Mouse (Mus musculus): Measurements from ENCODE around the gene Ddx31.

Gene Ddx31

DNA sequence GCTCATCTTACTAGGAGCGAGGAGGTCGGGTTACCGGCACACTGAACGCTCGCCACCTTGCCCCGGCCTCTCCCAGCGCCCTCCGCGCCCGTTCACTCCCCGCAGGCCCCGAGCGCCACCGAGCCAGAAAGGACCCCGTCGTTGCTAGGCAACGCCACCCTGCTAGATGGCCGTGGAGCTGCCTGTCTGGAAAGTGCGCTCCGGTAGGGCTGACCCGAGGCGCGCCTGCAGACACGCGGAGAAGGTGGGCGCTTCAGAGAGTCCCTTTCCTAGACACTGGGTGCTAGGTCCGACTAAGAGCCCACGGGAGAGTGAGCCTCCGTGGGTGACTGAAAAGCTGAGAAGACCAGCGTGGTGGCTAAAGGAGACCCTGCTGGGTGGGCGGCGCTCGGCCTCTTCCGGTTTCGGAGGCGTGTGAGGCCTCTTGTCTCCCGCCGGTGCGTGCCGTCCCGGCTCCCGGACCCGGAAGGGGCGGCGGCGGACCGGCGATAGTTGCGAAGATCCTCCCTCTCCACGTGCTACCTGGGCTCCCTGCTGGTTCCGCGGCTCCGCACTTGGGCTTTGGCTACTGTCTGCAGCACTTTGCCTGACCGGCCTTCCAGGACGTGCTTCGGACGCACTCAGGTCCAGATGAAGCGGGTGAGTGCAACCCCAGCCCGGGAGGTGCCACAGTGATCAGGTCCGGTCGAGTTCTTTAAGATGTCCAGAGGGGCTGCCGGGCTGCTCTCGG, at the start of gene Ddx31, which contains the start of gene Gtf3c4:
TSS of gene Ddx31 (plus strand) at position 185 of the 730 bp plus-strand sequence.
TSS of gene Gtf3c4 (minus strand) at position 139 of the 730 bp plus-strand sequence.
- in situ Hi-C loops (cut with MboI, MseI): no loop called here

DNA sequence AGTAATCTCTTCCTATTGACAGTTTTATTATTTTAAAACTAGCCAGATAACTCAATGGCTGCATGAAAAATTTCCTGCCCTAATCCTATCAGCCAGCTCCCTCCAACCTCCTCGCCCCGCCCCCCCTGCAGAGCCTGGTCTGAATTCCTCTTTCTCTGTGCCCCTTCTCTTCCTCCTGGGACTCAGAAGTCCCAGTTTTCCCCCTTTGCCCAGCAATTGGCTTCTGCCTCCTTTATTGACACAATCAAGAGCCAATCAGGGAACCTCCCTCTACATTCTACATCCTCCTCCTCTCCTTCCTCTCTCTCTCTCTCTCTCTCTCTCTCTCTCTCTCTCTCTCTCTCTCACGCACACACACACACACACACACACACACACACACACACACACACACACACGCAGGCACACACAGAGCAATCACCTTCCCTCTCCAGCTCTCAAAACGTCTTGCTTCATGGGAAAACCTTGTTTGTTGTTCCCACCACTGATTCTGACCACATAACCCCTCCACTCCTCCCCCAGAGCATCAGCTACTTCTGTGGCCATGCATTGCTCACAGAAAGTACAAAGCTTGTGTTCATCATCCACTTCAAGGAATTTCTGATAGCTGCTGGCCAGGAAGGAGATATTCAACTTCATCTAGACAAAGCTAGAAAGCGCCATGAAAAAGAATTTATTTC, 47.1 kb upstream of the Ddx31 start:
- in situ Hi-C loops (cut with MboI, MseI): no loop called here

DNA sequence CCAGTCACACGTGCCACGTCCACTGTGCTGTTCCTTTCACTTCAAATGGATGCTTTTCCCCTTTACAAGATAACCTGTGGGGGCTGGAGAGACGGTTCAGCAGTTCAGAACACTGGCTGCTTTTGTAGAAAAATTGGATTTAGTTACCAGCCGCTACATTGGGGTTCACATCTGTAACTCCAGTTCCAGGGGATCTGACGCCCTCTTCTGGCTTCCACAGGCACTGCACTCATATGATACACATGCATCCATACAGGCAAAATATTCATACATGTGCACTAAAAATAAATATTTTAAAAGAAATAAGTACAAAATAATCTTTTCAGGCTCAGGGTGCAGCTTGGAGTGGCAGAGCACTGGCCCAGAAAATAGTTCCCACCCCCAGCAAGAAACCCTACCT, 45.6 kb upstream of the Ddx31 start:
- in situ Hi-C loops (cut with MboI, MseI): no loop called here

DNA sequence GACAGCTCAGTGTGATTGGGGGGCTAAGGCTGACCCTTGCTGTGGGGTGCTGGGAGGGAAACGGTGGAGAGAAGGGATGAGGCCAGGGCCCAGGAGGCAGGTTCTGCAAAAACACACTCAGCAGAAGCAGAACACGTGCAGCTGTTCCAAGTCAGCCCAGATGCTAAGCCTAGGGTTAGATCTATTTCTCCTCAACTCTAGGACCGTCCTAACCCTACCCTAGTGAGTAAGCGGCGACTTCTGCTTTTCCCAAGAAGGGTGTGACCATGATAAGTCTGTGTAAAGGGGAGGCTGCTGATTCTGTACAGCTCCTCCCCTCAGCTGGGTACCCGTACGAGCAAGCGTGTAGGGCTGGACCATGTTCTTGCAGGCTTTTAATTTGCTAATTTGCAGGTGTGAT, 43.9 kb upstream of the Ddx31 start:
- in situ Hi-C loops (cut with MboI, MseI): no loop called here

DNA sequence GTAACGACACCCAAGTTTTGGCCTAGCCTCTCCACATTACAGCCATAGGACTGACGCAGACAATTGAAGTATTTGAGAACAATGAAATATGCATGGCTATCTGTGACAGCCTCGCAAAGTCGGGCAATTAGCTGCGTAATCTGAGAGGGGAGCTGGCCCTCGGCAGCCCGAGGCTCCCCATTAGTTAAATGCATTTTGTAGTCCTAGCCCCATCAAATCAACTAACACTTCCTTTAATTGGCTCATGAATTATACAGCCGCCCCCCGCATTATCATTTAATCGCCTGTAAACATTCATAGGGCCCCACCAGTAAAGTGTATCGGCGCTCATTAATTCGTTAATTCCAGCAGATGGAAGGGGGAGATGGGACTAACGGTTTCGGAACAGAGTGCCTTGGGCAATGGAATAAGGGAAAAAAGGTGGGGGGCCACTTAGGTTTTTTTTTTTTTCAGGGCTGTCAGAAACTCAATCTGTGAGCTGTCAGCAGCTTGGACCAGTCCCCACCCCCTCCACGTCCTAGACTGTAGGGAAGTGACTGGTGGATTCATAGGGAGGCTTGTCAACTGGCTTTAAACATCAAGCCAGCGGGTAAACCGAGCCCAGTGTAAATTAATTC, 42.6 kb upstream of the Ddx31 start:
- in situ Hi-C loops (cut with MboI, MseI): no loop called here

DNA sequence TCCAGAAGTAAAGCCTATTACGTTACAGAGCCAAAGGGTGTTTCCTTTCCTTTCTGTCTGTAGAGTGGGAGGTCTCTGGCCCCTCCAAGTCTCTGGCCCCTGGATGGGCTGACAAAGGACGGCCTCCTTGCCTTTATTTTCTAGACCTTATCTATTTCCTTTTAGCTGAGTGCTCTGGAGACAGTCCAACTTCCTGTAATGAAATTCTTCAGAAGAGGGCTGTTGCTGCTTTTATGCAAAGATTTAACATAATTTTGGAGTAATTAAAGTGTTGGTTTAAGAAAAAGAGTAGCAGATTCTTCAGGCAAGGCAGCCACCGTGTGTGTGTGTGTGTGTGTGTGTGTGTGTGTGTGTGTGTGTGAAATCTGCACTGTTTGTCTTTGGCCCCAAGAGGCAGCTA, 41.8 kb upstream of the Ddx31 start:
- in situ Hi-C loops (cut with MboI, MseI): no loop called here

DNA sequence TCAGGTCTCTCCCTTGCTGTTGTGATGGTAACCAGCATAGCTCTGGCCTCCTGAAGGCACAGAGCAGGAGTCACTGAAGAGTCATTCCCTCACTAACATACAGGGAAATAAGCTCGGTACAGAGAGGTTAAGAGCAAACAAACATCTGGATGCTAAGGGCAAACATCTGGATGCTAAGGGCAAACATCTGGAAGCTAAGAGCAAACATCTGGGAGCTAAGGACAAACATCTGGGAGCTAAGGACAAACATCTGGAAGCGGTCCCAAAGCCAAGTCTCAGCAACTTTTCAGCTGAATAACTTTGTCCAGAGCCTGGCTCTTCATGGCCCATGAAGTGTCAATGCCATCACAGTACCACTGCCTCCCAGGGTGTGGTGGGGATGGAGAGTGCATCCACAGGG, 40.6 kb upstream of the Ddx31 start:
- in situ Hi-C loops (cut with MboI, MseI): no loop called here

DNA sequence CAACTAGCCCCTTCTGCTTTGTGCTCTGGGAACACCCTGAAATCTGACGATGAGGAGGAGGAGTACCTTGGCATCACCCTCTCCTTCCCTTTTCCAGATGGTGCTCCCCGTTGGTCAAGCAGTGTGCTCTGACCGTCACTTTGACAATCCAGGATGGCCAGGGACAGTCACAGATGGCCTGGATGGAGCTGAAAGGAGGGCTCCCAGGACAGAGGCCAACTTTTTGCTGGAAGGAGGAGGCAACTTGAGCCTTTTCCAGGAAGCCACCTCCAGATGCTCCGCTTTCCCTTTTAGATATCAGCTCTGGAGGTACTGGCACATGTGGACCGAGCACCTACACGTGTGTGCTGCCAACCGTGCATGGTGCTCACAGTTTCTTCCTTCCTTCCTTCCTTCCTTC, 36.8 kb upstream of the Ddx31 start:
- in situ Hi-C loops (cut with MboI, MseI): no loop called here

DNA sequence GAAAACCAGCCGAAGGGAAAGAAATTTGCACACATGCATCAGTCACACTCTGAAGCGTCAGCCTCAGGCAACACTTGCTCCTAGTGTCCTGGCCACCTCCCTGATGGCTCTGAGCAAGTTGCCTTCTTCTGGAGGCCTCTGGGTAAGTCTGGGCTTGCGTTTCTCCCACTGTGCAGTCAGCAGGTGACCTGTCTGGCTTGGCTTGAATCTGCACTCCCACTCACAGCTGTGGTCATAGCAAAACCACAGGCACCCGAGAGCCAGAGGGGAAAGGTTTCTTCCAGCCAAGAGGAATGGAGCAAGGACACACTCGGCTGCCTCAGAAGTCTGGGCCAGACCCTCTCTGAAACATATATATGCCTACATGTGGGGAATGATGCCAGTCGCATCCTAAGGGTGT, 31.4 kb upstream of the Ddx31 start:
- in situ Hi-C loops (cut with MboI, MseI): no loop called here

DNA sequence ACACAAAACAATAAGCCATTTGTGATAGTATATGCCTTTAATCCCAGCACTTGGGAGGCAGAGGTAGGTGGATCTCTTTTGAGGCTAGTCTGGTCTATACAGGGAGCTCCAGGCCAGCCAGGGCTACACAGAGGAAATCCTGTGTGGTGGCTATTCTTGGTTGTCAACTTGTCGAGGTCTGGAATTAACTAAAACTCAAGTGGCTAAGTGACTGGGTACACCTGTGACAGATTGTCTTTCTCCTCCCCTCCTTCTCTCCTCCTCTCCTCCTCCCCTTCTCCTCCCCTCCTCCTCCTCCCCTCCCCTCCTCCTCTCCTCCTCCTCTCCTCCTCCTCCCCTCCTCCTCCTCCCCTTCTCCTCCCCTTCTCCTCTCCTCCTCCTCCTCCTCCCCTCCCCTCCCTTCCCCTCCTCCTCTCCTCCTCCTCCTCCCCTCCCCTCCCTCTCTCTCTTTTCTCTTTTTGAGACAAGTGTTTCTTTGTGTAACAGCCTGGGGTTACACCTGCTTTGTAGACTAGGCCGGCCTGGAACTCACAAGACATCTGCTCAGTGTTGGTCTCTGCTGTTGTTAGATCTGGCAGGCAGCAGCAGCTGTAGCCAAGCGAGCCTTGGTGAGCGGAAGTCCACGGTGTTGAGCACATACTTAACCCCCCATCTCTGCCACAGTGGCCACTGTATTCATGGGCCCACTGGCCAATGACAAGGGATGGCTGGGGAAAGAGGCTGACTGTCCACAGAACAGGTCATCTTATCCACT, 29.8 kb upstream of the Ddx31 start:
- in situ Hi-C loops (cut with MboI, MseI): no loop called here

DNA sequence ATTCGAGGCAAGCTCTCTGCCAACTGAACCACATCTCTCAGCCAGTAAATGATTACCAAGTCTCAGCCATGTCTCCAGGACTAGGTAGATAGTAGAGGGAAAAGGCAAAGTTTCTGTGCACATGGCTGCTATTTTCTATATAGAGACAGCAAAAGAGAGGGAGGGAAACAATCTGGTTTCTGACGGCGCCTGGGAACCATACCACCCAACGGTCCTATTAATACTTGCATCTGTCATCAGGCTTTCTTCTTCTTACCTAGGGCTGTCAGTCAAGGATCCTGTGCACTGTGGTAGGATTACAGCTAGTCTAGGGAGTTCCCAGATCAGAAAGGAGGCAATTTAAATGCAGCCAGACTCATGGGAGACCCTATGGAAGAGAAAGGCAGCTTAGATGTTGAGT, 21.3 kb upstream of the Ddx31 start:
- in situ Hi-C loops (cut with MboI, MseI): no loop called here

DNA sequence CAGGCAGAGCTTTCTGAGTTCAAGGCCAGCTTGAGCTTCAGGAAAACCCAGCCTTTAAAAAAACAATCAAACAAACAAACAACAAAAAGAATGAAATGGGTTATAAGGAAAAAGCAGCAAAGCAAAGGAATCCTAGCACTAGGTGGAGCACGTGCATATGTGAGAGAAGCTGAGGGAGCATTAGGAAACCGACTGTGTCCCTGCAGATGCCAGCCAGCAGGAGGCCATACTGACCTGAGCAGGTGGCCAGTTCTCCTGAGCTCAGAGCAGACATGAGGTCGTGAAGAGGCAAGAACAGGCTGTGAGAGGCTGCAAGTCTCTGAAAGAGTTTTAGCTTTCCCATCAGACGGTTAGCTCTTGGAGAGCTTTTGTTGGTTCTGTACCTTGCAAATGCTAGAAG, 10.9 kb upstream of the Ddx31 start:
- in situ Hi-C loops (cut with MboI, MseI): no loop called here

DNA sequence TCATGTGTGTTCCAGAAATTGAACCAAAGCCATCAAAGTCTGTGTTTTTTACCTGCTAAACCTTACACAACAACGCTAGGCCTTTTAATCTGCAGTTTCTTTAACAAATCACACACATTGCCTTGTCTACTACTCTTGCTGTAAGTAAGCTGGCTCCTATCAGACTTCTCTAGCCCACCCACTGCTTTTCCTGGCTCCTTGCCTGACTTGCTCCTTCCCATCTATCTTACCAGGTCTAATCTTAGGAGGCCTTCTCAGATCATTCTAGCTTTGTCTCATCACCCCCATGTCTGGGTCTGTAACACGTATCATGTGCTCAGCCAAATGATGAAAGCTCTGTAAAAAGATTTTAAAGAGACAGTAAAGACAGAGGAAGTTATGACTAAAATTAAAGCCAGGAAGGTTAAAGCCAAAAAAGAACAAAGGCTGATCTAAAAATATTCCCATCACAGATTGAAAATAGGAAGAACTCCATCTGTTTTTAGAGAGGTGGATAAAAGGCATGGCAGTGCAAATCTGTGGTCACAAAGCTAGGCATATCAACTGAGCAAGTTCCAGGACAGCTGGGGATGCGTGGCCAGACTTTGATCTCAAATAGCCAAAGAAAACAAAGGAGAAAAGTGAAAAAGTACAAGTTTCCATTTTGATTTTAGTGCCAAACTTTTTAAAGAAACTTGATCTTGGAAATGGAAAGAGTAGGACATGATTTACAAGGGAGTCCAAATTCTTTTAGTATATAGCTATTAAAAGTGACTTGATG, 3.8 kb upstream of the Ddx31 start:
- in situ Hi-C loops (cut with MboI, MseI): no loop called here

DNA sequence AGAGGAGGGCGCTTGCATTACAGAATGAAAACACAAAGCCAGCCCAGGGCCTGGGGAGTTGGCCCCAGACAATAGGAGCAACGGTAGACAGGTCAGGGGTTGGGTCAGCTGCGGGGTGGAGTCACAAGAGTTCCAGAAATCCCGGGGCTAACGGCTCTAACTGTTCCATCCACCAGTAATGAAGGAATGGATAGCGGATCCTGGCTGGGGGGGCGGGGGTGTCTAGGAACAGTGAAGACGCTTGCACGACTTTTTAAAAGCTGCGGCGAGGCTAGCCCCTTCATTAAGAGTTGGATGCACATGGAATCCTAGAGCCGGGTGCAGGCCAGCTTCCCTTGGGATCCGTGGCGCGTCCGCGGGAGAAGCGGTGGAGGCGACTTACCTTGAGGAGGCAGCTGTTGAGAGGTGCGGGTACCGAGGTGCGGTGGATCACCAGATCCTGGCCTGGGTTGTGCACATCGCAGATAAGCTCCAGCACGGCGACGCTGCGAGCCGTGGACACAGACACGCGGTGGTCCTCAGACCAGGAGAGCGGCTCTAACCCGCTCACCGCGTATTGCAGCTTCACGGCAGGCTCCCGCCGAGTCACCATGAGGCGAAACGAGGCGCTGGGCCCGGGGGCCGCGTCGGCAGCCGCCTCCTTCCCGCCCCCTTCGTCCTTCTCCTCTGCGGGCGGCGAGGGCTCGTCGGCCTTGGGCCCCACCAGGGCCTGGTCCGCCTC, 545 bp upstream of the Ddx31 start:
- in situ Hi-C loops (cut with MboI, MseI): no loop called here

DNA sequence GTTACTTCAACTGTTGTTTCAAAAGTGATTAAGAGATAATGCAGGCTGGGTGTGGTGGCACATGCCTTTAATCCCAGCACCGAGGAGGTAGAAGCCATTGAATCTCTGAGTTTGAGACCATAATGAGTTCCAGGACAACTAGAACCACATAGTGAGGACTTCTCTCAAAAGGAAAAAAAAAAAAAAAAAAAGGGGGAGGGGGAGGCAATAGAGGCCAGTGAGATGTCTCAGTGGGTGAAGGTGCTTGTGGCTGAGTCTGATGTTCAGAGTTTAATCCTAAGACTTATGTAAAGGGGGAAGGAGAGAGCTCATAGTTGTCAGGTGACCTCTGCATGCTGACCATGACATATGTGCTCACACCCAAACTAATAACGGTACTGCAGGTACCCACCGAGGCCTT, 1.8 kb downstream of the Ddx31 start:
- in situ Hi-C loops (cut with MboI, MseI): no loop called here

DNA sequence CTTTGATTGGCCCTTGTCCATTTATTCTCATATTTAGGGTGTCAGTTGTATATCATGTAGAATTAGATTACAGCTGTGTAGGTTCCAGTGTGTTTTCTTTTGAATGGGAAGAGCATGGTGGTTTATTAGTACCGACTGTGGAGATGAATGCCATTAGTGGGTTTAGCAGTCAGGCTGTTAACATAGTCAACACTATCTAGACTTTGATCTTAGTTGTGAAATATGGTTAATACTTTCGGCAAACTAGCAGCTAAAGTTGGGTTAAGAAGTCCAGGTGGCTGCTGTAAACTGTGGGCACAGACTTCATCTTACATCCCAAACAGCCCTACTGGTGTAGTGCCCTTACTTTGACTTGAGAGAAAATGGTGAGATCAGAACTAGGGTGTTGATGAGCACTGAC, 8.7 kb downstream of the Ddx31 start:
- in situ Hi-C loops (cut with MboI, MseI): no loop called here

DNA sequence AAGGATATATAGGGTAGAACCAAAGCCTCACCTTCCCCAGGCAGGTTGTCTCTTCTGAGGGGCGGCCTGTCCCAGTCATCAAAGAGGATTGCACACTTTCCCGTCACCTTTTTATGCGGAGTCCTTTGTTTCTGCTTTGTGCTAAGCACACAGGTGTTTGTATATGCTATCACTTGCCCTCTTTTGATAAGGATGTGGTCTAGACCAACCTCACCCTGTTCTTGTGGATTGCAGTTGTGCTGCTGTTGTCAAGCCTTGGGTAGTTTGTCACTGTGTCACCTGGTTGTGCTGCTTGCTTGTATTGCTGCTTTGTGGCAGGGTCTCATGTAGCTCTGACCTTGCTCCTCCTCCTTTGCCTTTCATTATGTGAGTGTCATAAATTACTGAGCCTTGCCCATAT, 12.4 kb downstream of the Ddx31 start:
- in situ Hi-C loops (cut with MboI, MseI): no loop called here

DNA sequence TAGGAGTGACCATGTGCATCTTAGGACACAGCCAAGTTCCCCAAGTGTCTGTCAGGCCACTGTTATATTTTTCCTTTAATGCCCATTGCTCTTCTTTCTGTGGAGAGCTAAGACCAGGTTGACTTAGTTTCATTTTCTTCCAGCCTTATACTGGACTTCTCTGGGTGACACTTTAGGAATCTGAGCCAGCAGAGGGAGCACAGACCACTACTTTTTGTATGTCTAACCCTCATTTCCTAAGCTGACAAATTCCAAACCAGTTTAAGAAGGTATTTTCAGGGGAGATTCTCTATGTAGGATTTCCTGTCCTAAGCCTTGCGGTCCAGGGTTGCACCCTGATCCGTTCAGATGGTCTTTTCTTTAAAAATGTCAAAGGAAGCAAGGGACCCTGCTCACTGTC, 15.6 kb downstream of the Ddx31 start:
- in situ Hi-C loops (cut with MboI, MseI): no loop called here

DNA sequence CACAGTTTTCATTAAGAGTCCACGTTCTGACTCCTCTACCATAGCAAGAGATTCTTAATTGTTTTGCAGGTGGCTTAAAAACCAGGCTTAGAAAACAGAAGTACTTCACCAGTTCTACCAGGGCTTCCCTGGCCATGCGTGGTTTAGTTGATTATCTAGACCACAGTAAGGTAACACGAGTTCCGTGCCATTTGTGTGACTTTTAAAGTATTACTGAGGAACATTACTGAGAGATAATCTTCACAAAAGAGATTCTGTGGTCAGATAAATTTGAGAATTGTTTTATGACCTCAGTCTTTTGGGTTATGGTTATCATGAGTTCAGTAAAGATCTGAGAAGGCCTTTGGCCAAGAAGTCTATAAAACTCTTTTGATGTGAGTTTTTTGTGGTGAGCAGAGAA, 19.1 kb downstream of the Ddx31 start:
- in situ Hi-C loops (cut with MboI, MseI): no loop called here

DNA sequence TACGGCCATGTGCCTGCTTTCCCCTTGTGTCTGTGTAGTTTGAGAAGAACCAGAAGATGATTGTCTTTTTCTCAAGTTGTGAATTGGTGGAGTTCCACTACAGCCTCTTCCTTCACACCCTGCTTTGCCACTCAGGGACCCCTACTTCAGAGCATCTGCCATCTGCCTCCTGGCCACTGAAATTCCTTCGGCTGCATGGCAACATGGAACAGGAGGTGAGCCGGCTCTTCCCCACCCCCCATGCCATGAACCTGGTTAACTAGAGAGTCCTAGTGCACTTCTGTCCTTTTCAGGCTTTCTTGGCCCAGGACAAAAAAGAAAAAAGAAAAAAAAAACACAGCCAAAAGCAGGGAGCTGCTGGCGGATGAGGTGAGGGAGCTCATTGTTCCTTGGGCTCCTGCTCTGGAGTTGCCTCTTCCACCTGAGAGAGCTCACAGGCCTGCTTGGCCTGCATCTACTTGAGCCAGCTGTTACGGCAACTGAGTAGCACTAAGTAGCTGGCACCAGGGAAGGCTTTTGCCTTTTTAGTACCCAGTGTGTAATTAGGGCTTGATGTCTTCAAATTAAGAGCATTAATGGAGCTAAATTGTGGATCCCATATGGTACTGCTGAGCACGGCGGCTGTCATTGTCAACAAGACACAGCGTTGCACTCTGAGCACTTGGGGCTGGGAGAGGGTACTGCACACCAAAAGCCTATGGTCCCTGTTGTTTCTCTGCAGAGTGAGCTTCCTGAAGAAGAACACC, 20.6 kb downstream of the Ddx31 start:
- in situ Hi-C loops (cut with MboI, MseI): loop anchor here in 1 of 2 experiments (10.0 kb wide), 1 partner anchor 1144 kb away; no protein-coding TSS in a partner anchor
